Mouse (Mus musculus): ENCODE data around the gene Znrd1. TPM values are rescaled to one million over a fixed set of nuclear protein-coding genes. Genes with fewer than 3 reads are reported as not detected.

Znrd1 gene
- polyA plus RNA-seq, 1 experiment, result 79.6 TPM

DNA sequence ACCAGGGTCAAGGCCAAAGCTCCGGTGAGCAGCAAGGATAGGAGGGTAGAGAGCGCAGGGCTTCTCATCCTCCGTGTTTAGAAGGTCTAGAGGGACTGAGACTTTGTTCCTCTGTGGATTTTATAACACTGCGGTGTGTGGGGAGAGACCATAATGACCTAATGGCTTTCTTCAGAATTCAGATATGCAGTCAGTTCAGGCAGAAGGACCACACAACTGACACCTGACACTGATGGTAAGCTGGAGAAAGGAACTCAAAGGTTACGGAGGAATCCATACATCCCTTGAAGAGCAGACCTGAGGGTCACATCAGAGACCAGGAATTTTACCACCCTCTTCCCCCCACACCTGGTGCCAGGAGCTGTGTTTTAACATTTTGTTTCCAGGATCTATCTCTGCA is 31.1 kb upstream of the Znrd1 start, which contains the start of gene H2-M5:
TSS of gene H2-M5 (minus strand) at position 101 of the 400 bp plus-strand sequence.
- Histone ChIP-seq H3K36me3 (ENCODE audit: control insufficient read depth, insufficient read depth, low read length, poor library complexity, severe bottlenecking) (no peaks in the 10 kb centered on the region), H3K27ac (ENCODE audit: insufficient read depth, low read length) (peak within 1 kb of the TSS; percentile 64), H3K27me3 (ENCODE audit: control insufficient read depth, insufficient read depth, low read length, poor library complexity, severe bottlenecking) (no peaks in the 10 kb centered on the region), H3K9me3 (replicated peaks; ENCODE audit: control insufficient read depth, insufficient read depth, low read length, poor library complexity, severe bottlenecking) (no peaks in the 10 kb centered on the region), H3K4me3 (ENCODE audit: low read depth, low read length) (peak within 1 kb of the TSS; percentile 76), H3K9ac (ENCODE audit: low read depth, poor library complexity, severe bottlenecking) (peak within 1 kb of the TSS; percentile 60), H3K4me1 (ENCODE audit: control insufficient read depth, insufficient read depth, low read length) (peaks cover 5% of the 10 kb centered on the region)
- TF ChIP-seq CTCF (IDR thresholded peaks at IDR 0.05; ENCODE audit: low read depth, low read length) (no peak), EP300 (IDR thresholded peaks at IDR 0.05; ENCODE audit: insufficient read depth, low read depth, low read length) (no peak), POLR2A (IDR thresholded peaks at IDR 0.05; ENCODE audit: insufficient read depth, low read length) (no peak)

DNA sequence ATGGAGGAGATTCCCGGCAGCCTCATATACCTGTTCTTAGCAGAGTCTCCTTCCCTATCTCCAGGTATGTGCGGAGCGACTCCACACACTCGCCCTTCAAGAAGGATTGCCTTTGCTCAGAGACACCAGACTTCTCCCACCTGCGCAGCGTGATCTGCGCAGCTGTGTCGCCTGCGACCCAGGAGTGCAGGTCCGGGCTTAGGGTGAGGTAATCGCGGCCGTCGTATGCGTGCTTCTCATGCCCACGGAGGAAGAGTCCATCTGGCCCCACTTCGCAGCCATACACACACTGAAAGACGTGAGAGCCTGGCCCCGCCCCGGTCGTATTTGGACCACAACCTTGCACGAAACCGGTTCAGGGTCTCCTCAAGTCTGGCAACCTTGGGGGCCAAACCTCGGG is 30.1 kb upstream of the Znrd1 start:
- Histone ChIP-seq H3K4me3 (ENCODE audit: low read depth, low read length) (peak overlapping the region; percentile 76), H3K27me3 (ENCODE audit: control insufficient read depth, insufficient read depth, low read length, poor library complexity, severe bottlenecking) (no peaks in the 10 kb centered on the region), H3K27ac (ENCODE audit: insufficient read depth, low read length) (peak overlapping the region; percentile 64), H3K36me3 (ENCODE audit: control insufficient read depth, insufficient read depth, low read length, poor library complexity, severe bottlenecking) (no peaks in the 10 kb centered on the region), H3K9ac (ENCODE audit: low read depth, poor library complexity, severe bottlenecking) (peak overlapping the region; percentile 60), H3K4me1 (ENCODE audit: control insufficient read depth, insufficient read depth, low read length) (peaks cover 5% of the 10 kb centered on the region), H3K9me3 (replicated peaks; ENCODE audit: control insufficient read depth, insufficient read depth, low read length, poor library complexity, severe bottlenecking) (no peaks in the 10 kb centered on the region)
- TF ChIP-seq POLR2A (IDR thresholded peaks at IDR 0.05; ENCODE audit: insufficient read depth, low read length) (no peak), EP300 (IDR thresholded peaks at IDR 0.05; ENCODE audit: insufficient read depth, low read depth, low read length) (no peak), CTCF (IDR thresholded peaks at IDR 0.05; ENCODE audit: low read depth, low read length) (no peak)

DNA sequence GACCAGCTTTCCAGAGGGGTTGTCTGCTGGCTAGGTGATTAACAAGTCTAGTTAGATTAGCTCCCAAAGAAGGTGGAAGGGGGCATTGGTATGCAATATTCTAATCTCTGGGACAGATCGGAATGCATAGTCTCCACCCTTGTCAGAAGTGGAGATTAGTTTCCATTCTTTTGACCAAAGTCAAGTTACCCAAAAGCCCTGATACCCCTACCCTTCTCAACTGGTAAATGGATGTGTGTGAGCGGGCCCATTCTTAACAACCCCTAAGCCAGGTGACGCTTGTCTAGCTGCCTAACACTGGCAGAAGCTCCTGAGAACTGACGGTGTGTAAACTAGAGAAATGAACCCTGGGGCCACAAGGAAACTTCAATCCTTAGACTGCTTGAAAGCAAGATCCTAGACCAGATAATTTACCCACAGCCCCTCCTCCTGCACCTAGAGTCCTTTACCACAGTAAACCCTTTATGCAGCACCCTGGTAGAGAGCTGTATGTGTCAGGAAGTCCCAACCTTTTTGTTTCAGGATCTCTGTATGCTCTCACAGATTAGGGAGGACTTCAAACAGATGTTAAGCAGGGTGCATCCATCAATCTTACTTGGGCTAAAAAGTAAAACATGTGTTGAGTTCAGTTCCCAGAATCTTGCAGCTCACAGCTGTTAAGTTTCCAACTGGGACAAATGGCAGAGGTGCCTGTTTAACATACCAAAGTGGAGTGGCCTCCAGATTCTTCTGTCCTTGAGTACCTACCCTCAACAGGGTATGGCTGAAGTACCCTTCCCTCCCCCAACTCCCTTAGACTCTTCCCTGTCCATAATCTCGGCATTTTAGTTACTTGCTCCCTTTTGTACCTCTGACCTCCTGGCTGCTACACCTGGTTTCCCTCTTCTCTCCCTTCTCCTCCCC is 24.1 kb upstream of the Znrd1 start:
- Histone ChIP-seq H3K9ac (ENCODE audit: low read depth, poor library complexity, severe bottlenecking) (peak overlapping the region; percentile 40; the same call in 1 of the 2 replicates), H3K4me1 (ENCODE audit: control insufficient read depth, insufficient read depth, low read length) (peaks cover 14% of the 10 kb centered on the region), H3K36me3 (ENCODE audit: control insufficient read depth, insufficient read depth, low read length, poor library complexity, severe bottlenecking) (no peaks in the 10 kb centered on the region; the same call in 1 of the 2 replicates), H3K9me3 (replicated peaks; ENCODE audit: control insufficient read depth, insufficient read depth, low read length, poor library complexity, severe bottlenecking) (no peaks in the 10 kb centered on the region), H3K27me3 (ENCODE audit: control insufficient read depth, insufficient read depth, low read length, poor library complexity, severe bottlenecking) (no peaks in the 10 kb centered on the region), H3K4me3 (ENCODE audit: low read depth, low read length) (0 out of 2 replicates have a peak overlapping the region, but pooled peaks have one; percentile 25), H3K27ac (ENCODE audit: insufficient read depth, low read length) (peak overlapping the region; percentile 99)
- TF ChIP-seq EP300 (IDR thresholded peaks at IDR 0.05; ENCODE audit: insufficient read depth, low read depth, low read length) (peak; percentile 65), POLR2A (IDR thresholded peaks at IDR 0.05; ENCODE audit: insufficient read depth, low read length) (no peak)

DNA sequence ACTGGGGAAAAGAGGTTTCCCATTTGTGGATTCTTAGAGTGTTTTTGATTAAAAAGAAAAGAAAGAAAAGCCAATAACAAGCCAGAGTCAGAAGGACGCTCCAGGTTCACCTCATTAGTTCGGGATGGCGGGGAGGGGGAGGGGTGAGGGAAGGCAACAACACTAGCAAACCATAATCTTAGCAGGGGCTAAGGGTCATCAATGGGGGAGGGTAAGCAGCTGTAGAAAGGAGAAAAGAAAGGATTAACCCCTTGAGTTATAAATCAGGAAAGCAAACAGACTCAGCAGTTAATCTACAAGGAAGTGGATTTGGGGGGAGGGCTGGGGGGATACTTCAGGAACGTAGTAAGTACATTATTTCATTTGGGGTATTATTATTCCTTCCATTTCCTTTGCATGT is 23.5 kb upstream of the Znrd1 start:
- no peak overlapping the region for H3K4me3 ChIP-seq (ENCODE audit: low read depth, low read length)
- peaks cover 14% of the 10 kb centered on the region for H3K4me1 ChIP-seq (ENCODE audit: control insufficient read depth, insufficient read depth, low read length)
- no peaks in the 10 kb centered on the region; the same call in 1 of the 2 replicates for H3K36me3 ChIP-seq (ENCODE audit: control insufficient read depth, insufficient read depth, low read length, poor library complexity, severe bottlenecking)
- no peaks in the 10 kb centered on the region for H3K27me3 ChIP-seq (ENCODE audit: control insufficient read depth, insufficient read depth, low read length, poor library complexity, severe bottlenecking)
- H3K9me3 ChIP-seq (replicated peaks; ENCODE audit: control insufficient read depth, insufficient read depth, low read length, poor library complexity, severe bottlenecking), result no peaks in the 10 kb centered on the region
- H3K9ac ChIP-seq (ENCODE audit: low read depth, poor library complexity, severe bottlenecking), result peak overlapping the region; percentile 68
- peak overlapping the region; percentile 99 for H3K27ac ChIP-seq (ENCODE audit: insufficient read depth, low read length)
- no peak for TF ChIP-seq EP300 (IDR thresholded peaks at IDR 0.05; ENCODE audit: insufficient read depth, low read depth, low read length)
- no peak for TF ChIP-seq POLR2A (IDR thresholded peaks at IDR 0.05; ENCODE audit: insufficient read depth, low read length)
- TF ChIP-seq CTCF (IDR thresholded peaks at IDR 0.05; ENCODE audit: low read depth, low read length), result no peak

DNA sequence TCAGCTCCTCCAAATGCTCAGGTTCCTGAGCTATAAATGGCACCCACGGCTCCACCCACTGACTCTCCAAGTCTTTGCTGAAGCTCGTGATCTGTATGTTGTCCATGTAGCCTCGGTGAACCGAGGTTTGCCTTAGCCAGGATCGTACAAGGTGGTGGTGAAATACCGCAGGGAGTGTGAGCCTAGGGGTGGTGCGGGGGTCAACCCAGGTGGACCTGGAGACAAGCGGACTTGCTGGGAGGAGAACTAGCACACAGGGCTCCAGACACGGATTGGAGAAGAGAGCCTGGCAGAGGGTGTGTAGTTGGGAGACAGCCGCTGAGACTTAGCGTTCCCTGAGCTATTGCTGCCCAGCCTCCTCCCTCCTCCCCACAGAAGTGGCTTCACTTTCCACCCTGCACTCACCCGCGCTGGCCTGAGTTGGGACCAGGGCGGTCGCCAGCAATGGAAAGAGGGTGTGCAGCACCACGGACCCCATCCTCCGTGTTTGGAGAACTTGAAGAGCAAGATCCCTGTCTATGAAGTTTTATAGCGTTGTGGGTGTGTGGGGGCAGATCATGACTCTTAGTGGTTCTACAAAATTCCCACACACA is 23.0 kb upstream of the Znrd1 start, which contains the start of gene 2410137M14Rik:
TSS of gene 2410137M14Rik (minus strand) at position 17 of the 593 bp plus-strand sequence.
- H3K9me3 ChIP-seq (replicated peaks; ENCODE audit: control insufficient read depth, insufficient read depth, low read length, poor library complexity, severe bottlenecking), result no peaks in the 10 kb centered on the region
- peak within 1 kb of the TSS; percentile 68 for H3K9ac ChIP-seq (ENCODE audit: low read depth, poor library complexity, severe bottlenecking)
- H3K36me3 ChIP-seq (ENCODE audit: control insufficient read depth, insufficient read depth, low read length, poor library complexity, severe bottlenecking), result no peaks in the 10 kb centered on the region; the same call in 1 of the 2 replicates
- peaks cover 11% of the 10 kb centered on the region for H3K4me1 ChIP-seq (ENCODE audit: control insufficient read depth, insufficient read depth, low read length)
- TF ChIP-seq CTCF (IDR thresholded peaks at IDR 0.05; ENCODE audit: low read depth, low read length), result no peak
- no peak for TF ChIP-seq EP300 (IDR thresholded peaks at IDR 0.05; ENCODE audit: insufficient read depth, low read depth, low read length)
- no peak for TF ChIP-seq POLR2A (IDR thresholded peaks at IDR 0.05; ENCODE audit: insufficient read depth, low read length)
- H3K27me3 ChIP-seq (ENCODE audit: control insufficient read depth, insufficient read depth, low read length, poor library complexity, severe bottlenecking), result no peaks in the 10 kb centered on the region
- peak within 1 kb of the TSS; percentile 48 for H3K4me3 ChIP-seq (ENCODE audit: low read depth, low read length)
- H3K27ac ChIP-seq (ENCODE audit: insufficient read depth, low read length), result peak within 1 kb of the TSS; percentile 99
